ENCODE assay signal across 13 mouse cellular contexts in genomic region chr11:64618631-64619385, GRCm38 (mm10).
A peak's percentile ranks its signal among the peaks of the same experiment; 100 is the strongest.
DNase-seq lines count a peak whose midpoint lies in the region; ATAC-seq lines count a peak whose summit lies in the region.
"Had no signal": no experiment of that assay in that cellular context is flagged by ENCODE, and none has a peak within 500 bp of the region (broad histone marks: within the 10 kb centered on the region; RNA-seq: fewer than 3 reads in every experiment).

No protein-coding gene starts in this region.

- no peak overlapping the region for H3K4me2 ChIP-seq in hindbrain, embryonic 14.5 days (replicated peaks)
- H3K4me2 ChIP-seq: liver, embryonic 13.5 days; midbrain, embryonic 12.5 days had no signal

- H3K9me3 ChIP-seq in hindbrain, embryonic 14.5 days (ENCODE audit: control insufficient read depth, low read length) = no peaks in the 10 kb centered on the region
- H3K9me3 ChIP-seq: liver, embryonic 13.5 days; midbrain, embryonic 12.5 days had no signal

- WGBS in hindbrain, embryonic 14.5 days = 71% methylated on average over 5 of the region's 5 CpGs

- no peaks in the 10 kb centered on the region for H3K4me1 ChIP-seq in hindbrain, embryonic 14.5 days (replicated peaks; ENCODE audit: control insufficient read depth, insufficient read depth, low read length)
- H3K4me1 ChIP-seq: liver, embryonic 13.5 days; midbrain, embryonic 12.5 days had no signal

- DNase-seq in 416B (ENCODE audit: low read depth) = peak; percentile 30
- DNase-seq in brain, adult 2 months (ENCODE audit: low read depth, low spot score) = peak; percentile 3
- peak; percentile 6 to 38 for DNase-seq in heart, postnatal 14 days
- DNase-seq in kidney, postnatal 14 days = peak; percentile 50
- no peak for DNase-seq in left cerebral cortex, postnatal 36 days (ENCODE audit: low spot score in 2 of 2)
- no peak for DNase-seq in embryo, embryonic 10 days (ENCODE audit: low spot score)
- DNase-seq in hindbrain, embryonic 14.5 days (ENCODE audit: low spot score) = no peak
- DNase-seq in cerebellum, adult 11-12 months = no peak
- DNase-seq: cerebellum, adult 9-10 months; layer of hippocampus, adult 9-11 months; liver, embryonic 13.5 days had no signal

- no peaks in the 10 kb centered on the region for H3K36me3 ChIP-seq in hindbrain, embryonic 14.5 days (replicated peaks; ENCODE audit: control insufficient read depth, insufficient read depth)
- H3K36me3 ChIP-seq: liver, embryonic 13.5 days; midbrain, embryonic 12.5 days had no signal

- ATAC-seq in hindbrain, embryonic 14.5 days (ENCODE audit: low FRiP score) = no peak
- ATAC-seq: hindbrain, embryonic 16.5 days had no signal

- no peaks in the 10 kb centered on the region for H3K27me3 ChIP-seq in hindbrain, embryonic 14.5 days (ENCODE audit: control insufficient read depth, insufficient read depth, low read length)
- H3K27me3 ChIP-seq: liver, embryonic 13.5 days; midbrain, embryonic 12.5 days had no signal

- H3K4me3 ChIP-seq in hindbrain, embryonic 14.5 days (replicated peaks; ENCODE audit: low read length) = no peak overlapping the region
- H3K4me3 ChIP-seq: liver, embryonic 13.5 days; midbrain, embryonic 12.5 days had no signal

- no peak overlapping the region for H3K27ac ChIP-seq in hindbrain, embryonic 14.5 days
- H3K27ac ChIP-seq: liver, embryonic 13.5 days; midbrain, embryonic 12.5 days had no signal

- intact Hi-C loops in heart, postnatal 14 days (cut with DNase I) = no loop called here
- intact Hi-C loops in left cerebral cortex, postnatal 36 days (cut with DNase I) = no loop called here

- H3K9ac ChIP-seq in hindbrain, embryonic 14.5 days = no peak overlapping the region
- H3K9ac ChIP-seq: liver, embryonic 13.5 days; midbrain, embryonic 12.5 days had no signal

Comparison
In these comparisons a context has a peak if more than half of its experiments do, and no peak if none do; other contexts are left out.
1. DNase-seq: peak in 416B (single experiment), brain, adult 2 months (single experiment), heart, postnatal 14 days (2 of 2) and kidney, postnatal 14 days (single experiment); none in left cerebral cortex, postnatal 36 days (0 of 2), embryo, embryonic 10 days (single experiment), hindbrain, embryonic 14.5 days (single experiment) and cerebellum, adult 11-12 months (single experiment).